Mouse (Mus musculus) spleen, adult 2 months (tissue): Measurements from ENCODE around the gene Gmppb.

ENCODE experiments used
- CTCF ChIP-seq: fragments of 200-500 bp; IDR thresholded peaks from 2 replicates; pipeline ENCODE4 v1.5.1; 2011; ENCODE audit warnings: mild to moderate bottlenecking, inconsistent platforms; ENCODE audit not compliant: insufficient read depth, insufficient read length, insufficient replicate concordance; ENCODE audit errors: extremely low read depth
- POLR2A ChIP-seq: fragments of 200-500 bp; IDR thresholded peaks from 2 replicates; pipeline ENCODE4 v1.6.1; 2011; ENCODE audit warnings: low read depth, low read length, inconsistent platforms

DNA sequence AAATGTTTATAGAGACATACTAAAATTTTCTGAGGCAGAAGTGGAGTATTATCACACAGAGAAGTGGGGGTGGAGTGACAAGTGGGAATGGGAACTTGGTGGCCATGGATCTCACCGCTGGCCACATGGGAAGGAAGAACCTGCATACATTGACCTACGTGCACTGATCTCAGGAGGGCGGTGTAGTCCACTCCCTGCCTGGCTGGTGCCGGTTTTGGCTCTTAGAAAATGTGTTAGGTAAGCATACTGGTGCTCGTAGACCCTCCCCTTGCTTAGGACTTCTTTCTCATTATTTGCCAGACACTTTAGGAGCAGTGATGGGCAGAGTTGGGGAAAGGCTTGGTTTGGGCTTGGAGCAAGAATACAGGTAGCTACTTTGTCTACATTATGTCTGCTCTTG is 41.0 kb upstream of the Gmppb start:
- TF ChIP-seq POLR2A: no peak
- no peak for TF ChIP-seq CTCF
